Mouse (Mus musculus) neural tube, embryonic 14.5 days (tissue): ENCODE results near the gene Cnnm1. TPM values are rescaled to one million over a fixed set of nuclear protein-coding genes. Genes with fewer than 3 reads are reported as not detected.

Source experiments
- ATAC-seq: fragments of 200-750 bp; cut with Nextera tagmentation; 2 replicates; pipeline ENCODE4 v1.8.0; 2017; ENCODE audit warnings: low read depth, mild to moderate bottlenecking, moderate TSS enrichment, moderate library complexity
- H3K27ac ChIP-seq: fragments of 300-500 bp; sonication (generic); 2 replicates; pipeline ENCODE4 v1.5.1; 2014; ENCODE audit warnings: low read depth, mild to moderate bottlenecking, control low read depth, low read length, moderate library complexity, mixed read lengths
- H3K27me3 ChIP-seq: fragments of 300-500 bp; sonication (generic); 2 replicates; pipeline ENCODE4 v1.6.1; 2014; ENCODE audit warnings: low read length; ENCODE audit not compliant: control insufficient read depth, insufficient read depth
- H3K36me3 ChIP-seq: fragments of 300-500 bp; sonication (generic); 2 replicates; pipeline ENCODE4 v1.6.1; 2014; ENCODE audit warnings: low read length, mixed read lengths; ENCODE audit not compliant: control insufficient read depth, insufficient read depth
- H3K4me1 ChIP-seq: fragments of 300-500 bp; sonication (generic); 2 replicates; pipeline ENCODE4 v1.6.1; 2014; ENCODE audit warnings: low read length; ENCODE audit not compliant: control insufficient read depth, insufficient read depth
- H3K4me2 ChIP-seq: fragments of 300-500 bp; sonication (generic); 2 replicates; pipeline ENCODE4 v1.6.1; 2014; ENCODE audit warnings: mild to moderate bottlenecking, low read depth, low read length, control low read depth
- H3K4me3 ChIP-seq: fragments of 300-500 bp; sonication (generic); 2 replicates; pipeline ENCODE4 v1.5.1; 2014; ENCODE audit warnings: low read depth, low read length, control low read depth, mixed read lengths
- H3K9ac ChIP-seq: fragments of 300-500 bp; sonication (generic); replicated peaks from 2 replicates; pipeline ENCODE4 v1.6.1; 2014; ENCODE audit warnings: low read depth, mild to moderate bottlenecking, control low read depth, low read length, mixed read lengths
- H3K9me3 ChIP-seq: fragments of 300-500 bp; sonication (generic); 2 replicates; pipeline ENCODE4 v1.6.1; 2016; ENCODE audit warnings: low read length; ENCODE audit not compliant: control insufficient read depth
- WGBS: fragments of 180-500 bp; shearing (Covaris S2); extraction: QIAGEN DNeasy Blood & Tissue Kit; methylation state at CpG from one replicate; pipeline ENCODE4 v1.1.7; 2014; 5-methylcytosine and 5-hydroxymethylcytosine counted together
- polyA plus RNA-seq: library from polyadenylated mRNA; unstranded; fragments of >200 nt; fragmentation: Nextera tagmentation; extraction: Ambion mirVana; gene quantifications from 2 replicates; pipeline ENCODE4 v1.2.1, GENCODE M21; 2014

The Cnnm1 gene
- polyA plus RNA-seq, 1 experiment from 2014 or later = 7.4 TPM

GRCm38 (mm10) chr19:43440768-43441660 is 778 bp downstream of the Cnnm1 start:
- Histone ChIP-seq H3K27me3 (peaks cover 4% of the 10 kb centered on the region), H3K4me3 (peak overlapping the region; percentile 57), H3K36me3 (no peaks in the 10 kb centered on the region), H3K27ac (peak overlapping the region; percentile 63), H3K4me2 (peak overlapping the region; percentile 92), H3K4me1 (0 out of 2 replicates have a peak, but pooled peaks cover 4% of the 10 kb centered on the region), H3K9ac (peak overlapping the region; percentile 78), H3K9me3 (no peaks in the 10 kb centered on the region)
- peak; percentile 77 for ATAC-seq
- under 1% methylated on average over 91 of the region's 118 CpGs for WGBS

GRCm38 (mm10) chr19:43441661-43441990 is 1.4 kb downstream of the Cnnm1 start:
- Histone ChIP-seq H3K9ac (peak overlapping the region; percentile 78), H3K4me1 (0 out of 2 replicates have a peak, but pooled peaks cover 4% of the 10 kb centered on the region), H3K27me3 (peaks cover 4% of the 10 kb centered on the region), H3K27ac (peak overlapping the region; percentile 63), H3K4me3 (peak overlapping the region; percentile 57), H3K9me3 (no peaks in the 10 kb centered on the region), H3K4me2 (peak overlapping the region; percentile 92), H3K36me3 (no peaks in the 10 kb centered on the region)
- ATAC-seq = peak; percentile 16; the same call in 1 of the 2 replicates
- WGBS = 10% methylated on average over 17 of the region's 17 CpGs

GRCm38 (mm10) chr19:43442269-43442668 is 2.0 kb downstream of the Cnnm1 start:
- 0 out of 2 replicates have a peak, but pooled peaks cover 4% of the 10 kb centered on the region for H3K4me1 ChIP-seq
- H3K27ac ChIP-seq = no peak overlapping the region
- peak overlapping the region; percentile 57 for H3K4me3 ChIP-seq
- peak overlapping the region; percentile 92 for H3K4me2 ChIP-seq
- no peaks in the 10 kb centered on the region for H3K36me3 ChIP-seq
- ATAC-seq = no peak
- WGBS = 47% methylated on average over 6 of the region's 6 CpGs
- H3K27me3 ChIP-seq = peaks cover 4% of the 10 kb centered on the region
- no peak overlapping the region for H3K9ac ChIP-seq
- no peaks in the 10 kb centered on the region for H3K9me3 ChIP-seq

GRCm38 (mm10) chr19:43442906-43443305 is 2.7 kb downstream of the Cnnm1 start:
- ATAC-seq = no peak
- Histone ChIP-seq H3K4me1 (0 out of 2 replicates have a peak, but pooled peaks cover 4% of the 10 kb centered on the region), H3K27ac (no peak overlapping the region), H3K4me2 (peak overlapping the region; percentile 92; the same call in 1 of the 2 replicates), H3K36me3 (no peaks in the 10 kb centered on the region), H3K9me3 (no peaks in the 10 kb centered on the region), H3K4me3 (no peak overlapping the region), H3K9ac (no peak overlapping the region), H3K27me3 (peaks cover 4% of the 10 kb centered on the region)
- WGBS = 93% methylated on average over 5 of the region's 5 CpGs

GRCm38 (mm10) chr19:43444636-43445205 is 4.5 kb downstream of the Cnnm1 start:
- no peaks in the 10 kb centered on the region for H3K9me3 ChIP-seq
- H3K27me3 ChIP-seq = peaks cover 4% of the 10 kb centered on the region
- H3K9ac ChIP-seq = no peak overlapping the region
- no peak for ATAC-seq
- no peak overlapping the region for H3K4me3 ChIP-seq
- no peak overlapping the region for H3K4me2 ChIP-seq
- H3K4me1 ChIP-seq = 0 out of 2 replicates have a peak, but pooled peaks cover 4% of the 10 kb centered on the region
- H3K36me3 ChIP-seq = no peaks in the 10 kb centered on the region
- WGBS = 80% methylated on average over 6 of the region's 6 CpGs
- no peak overlapping the region for H3K27ac ChIP-seq

- no peaks in the 10 kb centered on the region for H3K36me3 ChIP-seq
- ATAC-seq = no peak
- H3K9me3 ChIP-seq = no peaks in the 10 kb centered on the region
- no peak overlapping the region for H3K4me3 ChIP-seq
- no peaks in the 10 kb centered on the region for H3K27me3 ChIP-seq
- 88% methylated on average over 10 of the region's 10 CpGs for WGBS
- no peaks in the 10 kb centered on the region for H3K4me1 ChIP-seq
- no peak overlapping the region for H3K27ac ChIP-seq
- no peak overlapping the region for H3K9ac ChIP-seq
- no peak overlapping the region for H3K4me2 ChIP-seq
These were observed 11.3 kb downstream of the Cnnm1 start for GRCm38 (mm10) chr19:43451563-43451962.

GRCm38 (mm10) chr19:43452176-43452575 is 11.9 kb downstream of the Cnnm1 start:
- H3K27ac ChIP-seq = no peak overlapping the region
- no peaks in the 10 kb centered on the region for H3K27me3 ChIP-seq
- no peaks in the 10 kb centered on the region for H3K9me3 ChIP-seq
- H3K4me1 ChIP-seq = no peaks in the 10 kb centered on the region
- no peaks in the 10 kb centered on the region for H3K36me3 ChIP-seq
- no peak overlapping the region for H3K4me2 ChIP-seq
- 92% methylated on average over 5 of the region's 5 CpGs for WGBS
- H3K9ac ChIP-seq = no peak overlapping the region
- H3K4me3 ChIP-seq = no peak overlapping the region
- ATAC-seq = no peak

GRCm38 (mm10) chr19:43453025-43453424 is 12.8 kb downstream of the Cnnm1 start:
- Histone ChIP-seq H3K4me1 (no peaks in the 10 kb centered on the region), H3K27me3 (no peaks in the 10 kb centered on the region), H3K4me2 (no peak overlapping the region), H3K4me3 (no peak overlapping the region), H3K9me3 (no peaks in the 10 kb centered on the region), H3K36me3 (no peaks in the 10 kb centered on the region), H3K27ac (no peak overlapping the region), H3K9ac (no peak overlapping the region)
- WGBS = 86% methylated on average over 4 of the region's 4 CpGs
- no peak for ATAC-seq

GRCm38 (mm10) chr19:43459948-43460347 is 19.7 kb downstream of the Cnnm1 start:
- H3K27ac ChIP-seq = no peak overlapping the region
- no peak overlapping the region for H3K9ac ChIP-seq
- 84% methylated on average over 4 of the region's 4 CpGs for WGBS
- no peaks in the 10 kb centered on the region for H3K36me3 ChIP-seq
- no peak for ATAC-seq
- H3K4me2 ChIP-seq = no peak overlapping the region
- no peaks in the 10 kb centered on the region for H3K27me3 ChIP-seq
- no peak overlapping the region for H3K4me3 ChIP-seq
- H3K9me3 ChIP-seq = no peaks in the 10 kb centered on the region
- no peaks in the 10 kb centered on the region for H3K4me1 ChIP-seq
